Mouse (Mus musculus) G1E (cell line): ENCODE measurements around the gene Enoph1.

Experiments
- CTCF ChIP-seq: IDR thresholded peaks from 2 replicates; pipeline ENCODE4 v1.5.1; 2012; ENCODE audit warnings: low read depth, low read length, inconsistent platforms, mixed read lengths
- GATA1 ChIP-seq: IDR thresholded peaks from 2 replicates; pipeline ENCODE4 v1.6.1; 2012; ENCODE audit warnings: borderline replicate concordance, low read length, inconsistent platforms, mixed read lengths
- POLR2AphosphoS5 ChIP-seq: IDR thresholded peaks from 2 replicates; pipeline ENCODE4 v1.6.1; 2012; ENCODE audit warnings: low read depth, low read length, inconsistent platforms; ENCODE audit not compliant: insufficient replicate concordance
- TAL1 ChIP-seq: conservative IDR thresholded peaks from 2 replicates; pipeline ENCODE4 v1.6.1; 2012; ENCODE audit warnings: low read depth, low read length, inconsistent platforms, mixed read lengths

DNA sequence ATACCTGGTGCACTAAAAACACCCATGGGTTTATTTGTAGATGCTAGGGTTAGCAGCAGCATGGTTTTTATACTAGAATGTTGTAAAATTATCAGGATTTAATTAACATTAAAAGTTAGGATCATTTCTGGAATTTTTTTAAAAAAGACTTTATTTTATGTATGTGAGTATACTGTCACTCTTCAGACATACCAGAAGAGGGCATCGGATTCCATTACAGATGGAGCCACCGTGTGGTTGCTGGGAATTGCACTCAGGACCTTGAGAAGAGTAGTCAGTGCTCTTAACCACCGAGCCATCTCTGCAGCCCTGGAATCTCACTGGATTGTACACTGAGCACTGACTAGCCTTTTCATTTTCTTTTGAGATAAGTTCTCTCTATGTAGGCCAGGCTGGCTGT, 10.1 kb downstream of the Enoph1 start:
- no peak for TF ChIP-seq CTCF
- TF ChIP-seq GATA1: no peak
- no peak for TF ChIP-seq TAL1
- no peak for TF ChIP-seq POLR2AphosphoS5
